Mouse (Mus musculus): ENCODE measurements around the gene Yme1l1. TPM values are rescaled to one million over a fixed set of nuclear protein-coding genes. Genes with fewer than 3 reads are reported as not detected.

Yme1l1 gene
- polyA plus RNA-seq, 1 experiment from 2014 or later = 72.7 TPM

- WGBS = under 1% methylated on average over 33 of the region's 50 CpGs
- ATAC-seq = peak; percentile 71
Observed at GRCm38 (mm10) chr2:23234065-23234773, 78.0 kb downstream of the Yme1l1 start.

More at GRCm38 (mm10) chr2:23234065-23234773, 78.0 kb downstream of the Yme1l1 start:
- Histone ChIP-seq H3K9ac (no peak overlapping the region), H3K27me3 (replicated peaks) (no peaks in the 10 kb centered on the region; the same call in 1 of the 2 replicates), H3K36me3 (no peaks in the 10 kb centered on the region), H3K4me3 (replicated peaks) (peak overlapping the region; percentile 40), H3K4me1 (replicated peaks) (no peaks in the 10 kb centered on the region), H3K4me2 (replicated peaks) (peak overlapping the region; percentile 80), H3K9me3 (no peaks in the 10 kb centered on the region), H3K27ac (no peak overlapping the region)

Other genes with a start within 250 kb of the Yme1l1 start
- 46.6 TPM in 2 replicates for gene Abi1, start 116.1 kb upstream of the Yme1l1 start, polyA plus RNA-seq (2015; fragmentation: Nextera tagmentation; extraction: Ambion mirVana)
- 31.0 and 31.8 TPM in 2 replicates for gene Acbd5, start 88.2 kb upstream of the Yme1l1 start, polyA plus RNA-seq (2015; fragmentation: Nextera tagmentation; extraction: Ambion mirVana)
- 7.1 and 9.3 TPM in 2 replicates for gene Mastl, start 345 bp upstream of the Yme1l1 start, polyA plus RNA-seq (2015; fragmentation: Nextera tagmentation; extraction: Ambion mirVana)
- not detected in 2 replicates for gene 4931423N10Rik, start 51.1 kb downstream of the Yme1l1 start, polyA plus RNA-seq (2015; fragmentation: Nextera tagmentation; extraction: Ambion mirVana)
- gene Nxph2, start 164.9 kb downstream of the Yme1l1 start, polyA plus RNA-seq (2015; fragmentation: Nextera tagmentation; extraction: Ambion mirVana) = 0.34 and 0.40 TPM in 2 replicates

Data from intestine, embryonic 15.5 days (tissue).